Mouse (Mus musculus) stomach, postnatal 0 days (tissue): ENCODE data around the gene Frem2.

Experiments
- CTCF ChIP-seq: IDR thresholded peaks from 2 replicates; pipeline ENCODE4 v1.5.1; 2016; ENCODE audit warnings: antibody characterized with exemption, low read depth, mild to moderate bottlenecking, moderate library complexity
- EP300 ChIP-seq: optimal IDR thresholded peaks from 2 replicates; pipeline ENCODE3; 2016; ENCODE audit warnings: antibody characterized with exemption

DNA sequence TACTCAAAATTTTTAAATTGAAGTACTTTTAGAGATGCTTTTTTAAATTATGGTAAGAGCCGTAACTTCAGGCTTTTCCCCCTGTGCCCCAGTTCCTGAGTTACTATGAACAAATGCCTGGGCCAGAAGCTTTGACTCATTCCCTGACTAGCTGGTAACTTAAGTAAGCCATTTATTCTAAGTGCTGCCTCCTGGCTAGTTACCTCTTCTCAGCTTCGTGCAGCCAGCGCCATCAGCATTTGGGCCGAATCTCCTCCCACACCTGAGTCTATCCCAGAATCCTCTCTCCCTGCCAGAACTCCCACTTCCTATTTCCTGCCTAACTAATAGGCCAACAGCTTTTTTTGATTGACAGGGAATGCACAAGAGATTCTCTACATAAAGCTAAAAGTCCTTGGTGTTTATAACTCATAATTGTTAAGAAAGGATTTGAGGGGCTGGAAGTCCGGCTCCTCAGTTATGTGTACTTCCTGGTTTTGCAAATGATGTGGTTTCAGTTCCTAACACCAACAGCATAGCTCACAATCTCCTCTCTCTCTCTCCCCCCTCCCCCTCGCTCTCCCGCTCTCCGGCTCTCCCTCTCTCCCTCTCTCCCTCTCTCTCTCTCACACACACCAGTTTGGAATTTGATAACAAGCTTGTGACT lies 173.6 kb downstream of the Frem2 start:
- TF ChIP-seq CTCF (no peak), EP300 (no peak)
